In the genomic region with DNA sequence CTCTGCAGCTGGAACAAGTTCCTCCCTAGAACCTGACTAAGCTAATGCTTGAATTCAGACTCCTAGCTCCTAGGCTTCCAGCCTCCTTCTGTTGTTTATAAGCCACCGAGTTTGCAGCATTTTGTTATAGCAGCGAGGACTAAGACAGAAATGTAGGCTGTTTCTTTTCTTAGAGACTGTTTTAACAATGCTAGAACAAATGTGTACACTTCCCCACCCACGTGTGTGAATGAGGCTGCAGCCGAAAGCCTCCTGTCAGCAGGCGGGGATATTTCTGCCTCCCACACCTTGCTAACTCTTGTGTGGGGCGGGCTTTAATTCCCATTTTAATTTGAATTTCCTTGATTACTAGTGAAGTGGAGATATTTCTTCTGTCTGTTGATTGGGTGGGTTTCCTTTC, we compare ENCODE assay signal across 22 mouse cellular contexts.
DNase-seq lines count a peak whose midpoint lies in the region; TF ChIP-seq lines count a peak whose summit lies in the region.
"Had no signal": no experiment of that assay in that cellular context is flagged by ENCODE, and none has a peak within 500 bp of the region (broad histone marks: within the 10 kb centered on the region; RNA-seq: fewer than 3 reads in every experiment).

No protein-coding gene starts in this region.

- WGBS in olfactory bulb, adult 2 months = 41% methylated on average over 6 of the region's 6 CpGs

- TF ChIP-seq CTCF in layer of hippocampus, adult 2 months (conservative IDR thresholded peaks at IDR 0.05) = no peak
- TF ChIP-seq CTCF in olfactory bulb, adult 2 months (IDR thresholded peaks at IDR 0.05; ENCODE audit: insufficient read depth, low read depth, low read length) = no peak

- H3K4me1 ChIP-seq in olfactory bulb, adult 2 months (ENCODE audit: control insufficient read depth, insufficient read depth, low read length) = no peaks in the 10 kb centered on the region; the same call in 1 of the 2 replicates
- H3K4me1 ChIP-seq: forebrain, embryonic 15.5 days; intestine, embryonic 15.5 days; midbrain, embryonic 12.5 days had no signal

- DNase-seq in layer of hippocampus, adult 2 months (ENCODE audit: low spot score in 2 of 2) = peak; percentile 24 to 25
- no peak for DNase-seq in layer of hippocampus, postnatal 25 days (ENCODE audit: extremely low spot score in 1 of 2, low spot score in 1 of 2)
- peak; percentile 83 for DNase-seq in brain, adult 2 months (ENCODE audit: low read depth, low spot score)
- DNase-seq in frontal cortex, postnatal 36 days (ENCODE audit: low spot score in 2 of 2) = peak; percentile 61 to 84
- DNase-seq in urinary bladder, postnatal 25 days (ENCODE audit: low spot score) = no peak
- DNase-seq in urinary bladder, adult 18-20 months (ENCODE audit: low spot score in 2 of 2) = no peak
- DNase-seq: adrenal gland, postnatal 36 days; B cell, adult 2 months; cerebellum, adult 11 months; cerebellum, adult 9-11 months; kidney, adult 8-10 months; kidney, postnatal 14 days; lung, adult 18-20 months; lung, postnatal 14 days; thymus, postnatal 36 days had no signal

- no peak for TF ChIP-seq POLR2A in olfactory bulb, adult 2 months (IDR thresholded peaks at IDR 0.05; ENCODE audit: insufficient read depth, low read depth, low read length)

- no peak overlapping the region for H3K4me3 ChIP-seq in layer of hippocampus, adult 2 months
- no peak overlapping the region for H3K4me3 ChIP-seq in olfactory bulb, adult 2 months (ENCODE audit: insufficient read depth, low read depth, low read length)
- H3K4me3 ChIP-seq: embryonic facial prominence, embryonic 10.5 days; forebrain, embryonic 15.5 days; hindbrain, embryonic 10.5 days; intestine, embryonic 15.5 days; limb, embryonic 12.5 days; midbrain, embryonic 12.5 days had no signal

- no peak overlapping the region for H3K27ac ChIP-seq in layer of hippocampus, adult 2 months
- H3K27ac ChIP-seq in olfactory bulb, adult 2 months (ENCODE audit: insufficient read depth, low read depth, low read length) = peak overlapping the region; percentile 66; the same call in 1 of the 2 replicates
- H3K27ac ChIP-seq: embryonic facial prominence, embryonic 10.5 days; forebrain, embryonic 15.5 days; hindbrain, embryonic 10.5 days; intestine, embryonic 15.5 days; limb, embryonic 12.5 days; midbrain, embryonic 12.5 days had no signal

Comparison
In these comparisons a context has a peak if more than half of its experiments do, and no peak if none do; other contexts are left out.
1. DNase-seq: peak in layer of hippocampus, adult 2 months (2 of 2), brain, adult 2 months (single experiment) and frontal cortex, postnatal 36 days (2 of 2); none in layer of hippocampus, postnatal 25 days (0 of 2), urinary bladder, postnatal 25 days (single experiment) and urinary bladder, adult 18-20 months (0 of 2).